Mouse (Mus musculus) G1E (cell line): ENCODE measurements around the gene Cables2. TPM values are rescaled to one million over a fixed set of nuclear protein-coding genes. Genes with fewer than 3 reads are reported as not detected.

ENCODE experiments used
- ATAC-seq: 2 replicates; pipeline ENCODE4 v1.8.0; 2016; ENCODE audit warnings: mild to moderate bottlenecking; ENCODE audit not compliant: insufficient number of reproducible peaks, poor library complexity, low FRiP score, severe bottlenecking; ENCODE audit errors: extremely low read depth
- DNase-seq: peaks from one replicate; pipeline ENCODE4 v3.0.0; 2012; ENCODE audit warnings: low spot score
- H3K27me3 ChIP-seq: 2 replicates; pipeline ENCODE4 v1.6.1; 2012; ENCODE audit warnings: mild to moderate bottlenecking, low read length, inconsistent platforms; ENCODE audit not compliant: insufficient read depth
- H3K36me3 ChIP-seq: replicated peaks from 2 replicates; pipeline ENCODE3; 2012; ENCODE audit warnings: mild to moderate bottlenecking, inconsistent platforms
- H3K4me1 ChIP-seq: 2 replicates; pipeline ENCODE4 v1.6.1; 2012; ENCODE audit warnings: low read depth, low read length, inconsistent platforms, mixed read lengths; ENCODE audit not compliant: insufficient read depth
- H3K4me3 ChIP-seq: 2 replicates; pipeline ENCODE4 v1.5.1; 2012; ENCODE audit warnings: low read depth, mild to moderate bottlenecking, inconsistent platforms, low read length, moderate library complexity, mixed read lengths
- H3K9me3 ChIP-seq: replicated peaks from 2 replicates; pipeline ENCODE4 v1.6.1; 2012; ENCODE audit warnings: inconsistent platforms
- CTCF ChIP-seq: IDR thresholded peaks from 2 replicates; pipeline ENCODE4 v1.5.1; 2012; ENCODE audit warnings: low read depth, low read length, inconsistent platforms, mixed read lengths
- GATA1 ChIP-seq: IDR thresholded peaks from 2 replicates; pipeline ENCODE4 v1.6.1; 2012; ENCODE audit warnings: borderline replicate concordance, low read length, inconsistent platforms, mixed read lengths
- GATA2 ChIP-seq: IDR thresholded peaks from 2 replicates; pipeline ENCODE4 v1.6.1; 2012; ENCODE audit warnings: low read depth, low read length, inconsistent platforms, borderline replicate concordance
- POLR2AphosphoS5 ChIP-seq: IDR thresholded peaks from 2 replicates; pipeline ENCODE4 v1.6.1; 2012; ENCODE audit warnings: low read depth, low read length, inconsistent platforms; ENCODE audit not compliant: insufficient replicate concordance
- TAL1 ChIP-seq: conservative IDR thresholded peaks from 2 replicates; pipeline ENCODE4 v1.6.1; 2012; ENCODE audit warnings: low read depth, low read length, inconsistent platforms, mixed read lengths
- polyA plus RNA-seq: library from polyadenylated mRNA; stranded (reverse); fragments of >175 nt; gene quantifications from 2 replicates; pipeline ENCODE4 v1.2.3, GENCODE M21; 2012
- total RNA-seq, 2 experiments: library from RNA; stranded (forward) in 1 of 2; stranded (reverse) in 1 of 2; fragments of 200-1000 nt in 1 of 2; fragments of >200 nt in 1 of 2; fragmentation: Nextera tagmentation in 1 of 2; gene quantifications; 2 replicates each; pipeline ENCODE4 v1.2.3; 2014 to 2017

The Cables2 gene
- total and polyA plus RNA-seq, 3 experiments = 8.7 to 14.5 (median 9.7) TPM

GRCm38 (mm10) chr2:180307680-180308079 lies 34.4 kb upstream of the Cables2 start:
- DNase-seq = no peak
- Histone ChIP-seq H3K36me3 (no peaks in the 10 kb centered on the region), H3K9me3 (no peaks in the 10 kb centered on the region), H3K4me1 (peaks cover 2% of the 10 kb centered on the region; the same call in 1 of the 2 replicates), H3K4me3 (no peak overlapping the region), H3K27me3 (peaks cover 5% of the 10 kb centered on the region; the same call in 1 of the 2 replicates)
- ATAC-seq = no peak
- TF ChIP-seq TAL1 = no peak
- TF ChIP-seq CTCF = no peak
- no peak for TF ChIP-seq GATA2
- no peak for TF ChIP-seq POLR2AphosphoS5
- no peak for TF ChIP-seq GATA1

GRCm38 (mm10) chr2:180306423-180307168 lies 33.3 kb upstream of the Cables2 start:
- H3K9me3 ChIP-seq = no peaks in the 10 kb centered on the region
- no peak for DNase-seq
- H3K36me3 ChIP-seq = no peaks in the 10 kb centered on the region
- peaks cover 5% of the 10 kb centered on the region; the same call in 1 of the 2 replicates for H3K27me3 ChIP-seq
- ATAC-seq = no peak
- H3K4me1 ChIP-seq = peaks cover 2% of the 10 kb centered on the region; the same call in 1 of the 2 replicates
- no peak overlapping the region for H3K4me3 ChIP-seq
- TF ChIP-seq CTCF (no peak), TAL1 (no peak), POLR2AphosphoS5 (no peak), GATA1 (no peak), GATA2 (no peak)

GRCm38 (mm10) chr2:180306009-180306408 lies 32.7 kb upstream of the Cables2 start:
- Histone ChIP-seq H3K4me1 (peaks cover 2% of the 10 kb centered on the region; the same call in 1 of the 2 replicates), H3K36me3 (no peaks in the 10 kb centered on the region), H3K9me3 (no peaks in the 10 kb centered on the region), H3K27me3 (peaks cover 5% of the 10 kb centered on the region; the same call in 1 of the 2 replicates), H3K4me3 (no peak overlapping the region)
- no peak for TF ChIP-seq GATA2
- TF ChIP-seq CTCF = no peak
- no peak for TF ChIP-seq POLR2AphosphoS5
- no peak for TF ChIP-seq GATA1
- no peak for TF ChIP-seq TAL1
- DNase-seq = no peak
- ATAC-seq = no peak

- no peak for TF ChIP-seq GATA2
- TF ChIP-seq CTCF = no peak
- TF ChIP-seq POLR2AphosphoS5 = no peak
- no peak for TF ChIP-seq TAL1
- TF ChIP-seq GATA1 = no peak
- Histone ChIP-seq H3K4me3 (no peak overlapping the region), H3K36me3 (no peaks in the 10 kb centered on the region), H3K4me1 (peaks cover 2% of the 10 kb centered on the region; the same call in 1 of the 2 replicates), H3K27me3 (peaks cover 10% of the 10 kb centered on the region; the same call in 1 of the 2 replicates), H3K9me3 (no peaks in the 10 kb centered on the region)
- DNase-seq = no peak
- ATAC-seq = no peak
Measured at GRCm38 (mm10) chr2:180305490-180305889, 32.2 kb upstream of the Cables2 start.

GRCm38 (mm10) chr2:180304554-180304953 lies 31.3 kb upstream of the Cables2 start:
- Histone ChIP-seq H3K4me1 (peaks cover 2% of the 10 kb centered on the region; the same call in 1 of the 2 replicates), H3K9me3 (no peaks in the 10 kb centered on the region), H3K27me3 (peaks cover 14% of the 10 kb centered on the region; the same call in 1 of the 2 replicates), H3K36me3 (no peaks in the 10 kb centered on the region), H3K4me3 (no peak overlapping the region)
- ATAC-seq (no peak), DNase-seq (no peak)
- TF ChIP-seq TAL1 (no peak), CTCF (no peak), POLR2AphosphoS5 (no peak), GATA2 (no peak), GATA1 (no peak)

- Histone ChIP-seq H3K4me1 (peaks cover 2% of the 10 kb centered on the region; the same call in 1 of the 2 replicates), H3K36me3 (no peaks in the 10 kb centered on the region), H3K27me3 (peaks cover 14% of the 10 kb centered on the region; the same call in 1 of the 2 replicates), H3K4me3 (no peak overlapping the region), H3K9me3 (no peaks in the 10 kb centered on the region)
- TF ChIP-seq CTCF (no peak), GATA1 (no peak), GATA2 (no peak), TAL1 (no peak), POLR2AphosphoS5 (no peak)
- DNase-seq (no peak), ATAC-seq (no peak)
Measured at GRCm38 (mm10) chr2:180303468-180303867, 30.2 kb upstream of the Cables2 start.
